Mouse (Mus musculus) neural tube, embryonic 14.5 days (tissue): ENCODE measurements around the gene Sobp. TPM values are rescaled to one million over a fixed set of nuclear protein-coding genes. Genes with fewer than 3 reads are reported as not detected.

Experiments
- ATAC-seq: fragments of 200-750 bp; cut with Nextera tagmentation; 2 replicates; pipeline ENCODE4 v1.8.0; 2017; ENCODE audit warnings: low read depth, mild to moderate bottlenecking, moderate TSS enrichment, moderate library complexity
- H3K27ac ChIP-seq: fragments of 300-500 bp; sonication (generic); 2 replicates; pipeline ENCODE4 v1.5.1; 2014; ENCODE audit warnings: low read depth, mild to moderate bottlenecking, control low read depth, low read length, moderate library complexity, mixed read lengths
- H3K27me3 ChIP-seq: fragments of 300-500 bp; sonication (generic); 2 replicates; pipeline ENCODE4 v1.6.1; 2014; ENCODE audit warnings: low read length; ENCODE audit not compliant: control insufficient read depth, insufficient read depth
- H3K36me3 ChIP-seq: fragments of 300-500 bp; sonication (generic); 2 replicates; pipeline ENCODE4 v1.6.1; 2014; ENCODE audit warnings: low read length, mixed read lengths; ENCODE audit not compliant: control insufficient read depth, insufficient read depth
- H3K4me1 ChIP-seq: fragments of 300-500 bp; sonication (generic); 2 replicates; pipeline ENCODE4 v1.6.1; 2014; ENCODE audit warnings: low read length; ENCODE audit not compliant: control insufficient read depth, insufficient read depth
- H3K4me2 ChIP-seq: fragments of 300-500 bp; sonication (generic); 2 replicates; pipeline ENCODE4 v1.6.1; 2014; ENCODE audit warnings: mild to moderate bottlenecking, low read depth, low read length, control low read depth
- H3K4me3 ChIP-seq: fragments of 300-500 bp; sonication (generic); 2 replicates; pipeline ENCODE4 v1.5.1; 2014; ENCODE audit warnings: low read depth, low read length, control low read depth, mixed read lengths
- H3K9ac ChIP-seq: fragments of 300-500 bp; sonication (generic); replicated peaks from 2 replicates; pipeline ENCODE4 v1.6.1; 2014; ENCODE audit warnings: low read depth, mild to moderate bottlenecking, control low read depth, low read length, mixed read lengths
- H3K9me3 ChIP-seq: fragments of 300-500 bp; sonication (generic); 2 replicates; pipeline ENCODE4 v1.6.1; 2016; ENCODE audit warnings: low read length; ENCODE audit not compliant: control insufficient read depth
- WGBS: fragments of 180-500 bp; shearing (Covaris S2); extraction: QIAGEN DNeasy Blood & Tissue Kit; methylation state at CpG from one replicate; pipeline ENCODE4 v1.1.7; 2014; 5-methylcytosine and 5-hydroxymethylcytosine counted together
- polyA plus RNA-seq: library from polyadenylated mRNA; unstranded; fragments of >200 nt; fragmentation: Nextera tagmentation; extraction: Ambion mirVana; gene quantifications from 2 replicates; pipeline ENCODE4 v1.2.1, GENCODE M21; 2014

Gene Sobp
- polyA plus RNA-seq, 1 experiment from 2014 or later: 17.0 TPM

DNA sequence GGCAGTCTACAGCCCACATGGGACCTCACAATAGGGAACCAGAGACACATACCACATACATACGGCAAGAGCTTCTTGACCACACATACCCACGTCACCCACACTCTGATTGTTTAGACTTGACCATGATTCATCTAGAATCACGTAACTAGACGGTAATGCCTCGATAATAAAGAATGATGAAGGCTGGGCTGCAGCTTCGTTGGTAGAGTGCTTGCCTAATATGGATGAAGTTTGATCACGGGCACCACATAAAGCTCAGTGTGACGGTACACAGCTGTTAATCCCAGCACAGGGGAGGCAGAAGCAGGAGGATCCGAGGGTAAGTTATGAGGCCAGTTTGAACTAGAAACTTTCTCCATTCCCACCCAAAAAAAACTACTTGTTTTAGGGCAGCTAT, 31.2 kb downstream of the Sobp start:
- 85% methylated on average over 9 of the region's 9 CpGs for WGBS
- no peak overlapping the region for H3K9ac ChIP-seq
- no peak for ATAC-seq

DNA sequence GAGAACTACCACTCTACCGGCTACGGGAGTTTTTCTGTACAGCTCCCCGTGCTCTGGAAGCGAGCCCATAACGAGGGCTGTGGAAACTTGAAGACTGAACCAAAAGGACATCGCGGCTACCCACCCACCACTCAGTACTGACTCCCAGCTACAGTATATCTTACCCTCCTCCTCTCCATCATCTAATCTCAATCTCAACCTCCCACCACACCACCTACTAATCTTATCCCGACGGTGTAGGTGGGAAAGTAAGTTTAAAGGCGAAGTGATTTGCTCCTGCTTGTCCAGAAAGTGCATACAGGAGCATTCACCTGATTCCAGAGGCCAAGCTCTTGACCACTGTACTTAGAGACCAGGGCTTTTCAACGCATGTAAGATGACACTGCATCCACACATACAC, 40.3 kb downstream of the Sobp start:
- WGBS: 93% methylated on average over 11 of the region's 11 CpGs
- ATAC-seq: no peak
- no peaks in the 10 kb centered on the region for H3K27me3 ChIP-seq
- no peak overlapping the region for H3K4me3 ChIP-seq
- no peak overlapping the region for H3K4me2 ChIP-seq
- no peak overlapping the region for H3K9ac ChIP-seq
- H3K36me3 ChIP-seq: no peaks in the 10 kb centered on the region
- H3K4me1 ChIP-seq: no peaks in the 10 kb centered on the region
- no peaks in the 10 kb centered on the region for H3K9me3 ChIP-seq
- H3K27ac ChIP-seq: no peak overlapping the region

More for the DNA sequence above, 31.2 kb downstream of the Sobp start:
- Histone ChIP-seq H3K36me3 (no peaks in the 10 kb centered on the region), H3K27me3 (no peaks in the 10 kb centered on the region), H3K4me2 (no peak overlapping the region), H3K9me3 (no peaks in the 10 kb centered on the region), H3K4me1 (no peaks in the 10 kb centered on the region), H3K27ac (no peak overlapping the region), H3K4me3 (no peak overlapping the region)

DNA sequence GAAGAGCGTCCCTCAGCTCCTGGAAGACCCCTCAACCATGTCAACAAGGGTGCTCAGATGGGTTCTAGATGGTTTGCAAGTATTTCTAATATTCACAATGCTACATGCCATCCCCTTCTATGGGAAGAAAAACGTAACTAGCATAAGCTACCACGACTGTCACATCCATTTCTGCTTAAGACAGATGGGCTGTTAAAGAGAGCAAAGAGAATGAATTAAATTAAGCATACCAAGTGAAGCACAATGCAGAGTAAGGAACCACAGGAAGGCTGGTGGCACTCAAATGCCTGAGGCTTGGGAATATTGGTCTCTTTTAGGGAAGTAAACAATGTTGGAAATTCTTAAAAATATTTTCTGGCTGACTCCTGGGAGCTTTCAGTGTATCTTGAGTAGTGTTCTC, 45.6 kb downstream of the Sobp start:
- Histone ChIP-seq H3K27me3 (no peaks in the 10 kb centered on the region), H3K9ac (no peak overlapping the region), H3K36me3 (0 out of 2 replicates have a peak, but pooled peaks cover 3% of the 10 kb centered on the region), H3K27ac (no peak overlapping the region), H3K9me3 (no peaks in the 10 kb centered on the region), H3K4me3 (no peak overlapping the region), H3K4me2 (no peak overlapping the region), H3K4me1 (peaks cover 5% of the 10 kb centered on the region)
- WGBS: 37% methylated on average over 3 of the region's 3 CpGs
- no peak for ATAC-seq

- WGBS: 61% methylated on average over 7 of the region's 7 CpGs
- Histone ChIP-seq H3K27me3 (no peaks in the 10 kb centered on the region), H3K27ac (no peak overlapping the region), H3K4me2 (no peak overlapping the region), H3K4me3 (no peak overlapping the region), H3K9ac (no peak overlapping the region), H3K36me3 (0 out of 2 replicates have a peak, but pooled peaks cover 3% of the 10 kb centered on the region), H3K4me1 (peaks cover 5% of the 10 kb centered on the region), H3K9me3 (no peaks in the 10 kb centered on the region)
- no peak for ATAC-seq
Measured at GRCm38 (mm10) chr10:43124561-43124960, 49.8 kb downstream of the Sobp start.

DNA sequence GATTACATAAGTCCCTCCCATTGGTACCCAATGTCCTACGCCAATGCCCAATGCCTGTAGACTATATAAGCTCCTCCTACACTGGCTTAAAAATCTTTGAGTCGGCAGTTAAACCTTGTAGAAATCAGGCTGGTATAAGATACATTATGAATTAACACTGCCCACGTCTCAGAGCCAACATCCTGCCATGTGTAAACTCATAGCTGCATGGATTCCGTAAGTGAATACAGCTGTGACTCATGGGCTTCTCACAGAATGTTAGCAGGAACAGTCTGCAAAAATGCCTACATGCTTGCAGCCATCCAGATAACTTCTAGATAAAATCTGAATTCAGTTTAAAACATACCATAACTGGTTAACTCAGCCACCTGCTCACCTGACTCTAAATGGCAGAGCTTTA, 50.2 kb downstream of the Sobp start:
- Histone ChIP-seq H3K4me2 (no peak overlapping the region), H3K27me3 (no peaks in the 10 kb centered on the region), H3K27ac (no peak overlapping the region), H3K4me1 (peaks cover 5% of the 10 kb centered on the region), H3K9ac (no peak overlapping the region), H3K9me3 (no peaks in the 10 kb centered on the region), H3K36me3 (0 out of 2 replicates have a peak, but pooled peaks cover 3% of the 10 kb centered on the region), H3K4me3 (no peak overlapping the region)
- 87% methylated on average over 4 of the region's 4 CpGs for WGBS
- no peak for ATAC-seq

DNA sequence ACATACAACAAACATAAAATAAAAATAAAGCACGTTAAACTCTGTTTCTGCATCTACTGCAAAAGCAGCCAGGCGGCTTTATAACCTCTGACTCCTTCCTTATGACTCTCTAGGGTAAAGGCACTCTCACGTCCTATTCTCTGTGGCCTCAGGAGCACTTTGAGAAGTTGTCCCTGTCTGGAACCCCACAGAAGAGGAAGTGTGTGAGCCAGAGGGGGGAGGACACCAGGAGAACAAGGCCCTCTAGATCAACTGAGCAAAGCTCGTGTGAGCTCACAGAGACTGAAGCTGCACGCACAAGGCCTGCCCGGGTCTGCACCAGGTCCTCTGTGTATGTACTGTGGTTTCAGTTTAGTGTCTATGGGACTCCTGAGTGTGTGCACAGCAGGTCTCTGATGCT, 50.9 kb downstream of the Sobp start:
- peaks cover 2% of the 10 kb centered on the region for H3K4me1 ChIP-seq
- no peak overlapping the region for H3K27ac ChIP-seq
- H3K4me2 ChIP-seq: no peak overlapping the region
- ATAC-seq: no peak
- WGBS: 71% methylated on average over 6 of the region's 6 CpGs
- H3K4me3 ChIP-seq: no peak overlapping the region
- no peaks in the 10 kb centered on the region for H3K9me3 ChIP-seq
- no peak overlapping the region for H3K9ac ChIP-seq
- 0 out of 2 replicates have a peak, but pooled peaks cover 3% of the 10 kb centered on the region for H3K36me3 ChIP-seq
- H3K27me3 ChIP-seq: no peaks in the 10 kb centered on the region

DNA sequence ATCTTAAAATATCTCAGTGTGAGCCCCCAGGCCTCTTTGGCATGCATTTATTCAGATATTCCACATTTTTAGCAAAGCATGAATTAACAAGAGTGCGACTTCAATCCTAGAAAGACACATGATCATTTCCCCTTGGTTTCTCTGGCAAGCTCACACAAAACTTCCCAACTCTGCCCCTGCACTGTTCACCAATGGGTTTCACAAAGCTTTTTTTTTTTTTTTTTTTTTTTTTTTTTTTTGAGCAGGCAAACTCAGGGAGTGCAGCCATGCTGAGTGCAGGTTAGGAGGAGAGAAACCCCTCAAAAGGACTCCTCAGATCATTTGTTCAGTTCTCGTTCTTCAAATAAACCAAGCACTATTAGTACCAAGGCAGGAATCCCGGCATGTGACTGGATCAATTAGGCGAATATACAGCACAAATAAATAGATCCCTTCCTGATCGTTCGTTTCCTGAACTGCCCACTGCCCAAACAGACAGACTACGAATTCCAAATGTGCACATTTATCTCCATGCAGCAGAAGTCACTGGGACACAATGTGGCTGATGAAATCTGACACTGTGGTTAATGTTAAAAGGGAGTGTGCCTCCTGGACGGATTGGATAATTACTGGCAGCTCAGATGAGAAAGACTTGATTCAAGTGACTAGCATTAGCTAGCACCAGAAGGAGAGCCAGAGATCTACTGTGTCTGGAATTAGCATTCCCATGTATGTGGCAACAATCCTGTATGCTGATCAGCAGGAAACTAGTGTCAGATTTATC, 53.5 kb downstream of the Sobp start:
- Histone ChIP-seq H3K4me1 (no peaks in the 10 kb centered on the region), H3K36me3 (no peaks in the 10 kb centered on the region), H3K9me3 (no peaks in the 10 kb centered on the region), H3K27ac (no peak overlapping the region), H3K4me3 (no peak overlapping the region), H3K9ac (no peak overlapping the region), H3K4me2 (no peak overlapping the region), H3K27me3 (no peaks in the 10 kb centered on the region)
- no peak for ATAC-seq
- 41% methylated on average over 8 of the region's 8 CpGs for WGBS

DNA sequence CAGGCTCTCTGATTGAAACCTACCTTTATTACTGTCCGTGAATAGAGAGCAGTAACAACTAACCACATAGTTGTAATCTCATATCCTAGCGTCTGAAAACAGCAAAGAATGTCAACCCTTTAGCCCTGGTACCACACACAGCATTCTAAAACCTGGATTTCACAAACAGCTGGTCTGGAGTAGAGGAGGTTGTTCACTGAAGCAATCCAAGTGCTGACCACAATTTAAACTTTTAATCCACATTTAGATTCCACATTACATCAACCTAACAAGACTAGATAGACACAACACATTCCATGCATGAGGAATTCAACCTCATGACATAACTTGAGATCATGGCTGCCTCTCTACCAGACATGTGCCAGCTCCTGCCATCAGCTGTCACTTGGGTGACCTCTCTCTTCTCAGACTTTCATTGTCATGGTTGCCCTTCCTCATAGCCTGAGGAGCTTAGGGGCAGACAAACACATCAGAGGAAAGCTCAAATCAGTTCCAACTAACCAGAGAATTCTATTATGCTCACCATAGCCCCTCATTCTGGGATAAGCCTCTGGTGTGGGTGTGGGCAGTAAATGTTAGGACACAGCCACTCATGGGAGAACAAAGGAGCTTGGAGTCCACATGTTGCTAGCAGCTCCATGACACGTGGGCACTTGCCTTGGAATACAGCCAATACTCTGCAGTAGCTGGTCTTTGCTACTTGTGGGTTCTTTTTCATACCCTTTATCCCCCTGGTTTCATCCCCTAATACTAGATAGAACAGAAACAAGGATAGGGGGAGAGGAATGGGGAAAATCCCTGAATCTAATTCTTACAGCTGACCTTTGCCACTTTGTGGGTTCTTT, 58.0 kb downstream of the Sobp start:
- no peak overlapping the region for H3K4me2 ChIP-seq
- no peak for ATAC-seq
- no peaks in the 10 kb centered on the region for H3K27me3 ChIP-seq
- no peaks in the 10 kb centered on the region for H3K36me3 ChIP-seq
- no peak overlapping the region for H3K4me3 ChIP-seq
- H3K9ac ChIP-seq: no peak overlapping the region
- H3K9me3 ChIP-seq: no peaks in the 10 kb centered on the region
- WGBS: 64% methylated on average over 3 of the region's 3 CpGs
- no peaks in the 10 kb centered on the region for H3K4me1 ChIP-seq
- no peak overlapping the region for H3K27ac ChIP-seq

- H3K4me2 ChIP-seq: no peak overlapping the region
- H3K36me3 ChIP-seq: no peaks in the 10 kb centered on the region
- 30% methylated on average over 7 of the region's 7 CpGs for WGBS
- no peaks in the 10 kb centered on the region for H3K9me3 ChIP-seq
- no peak for ATAC-seq
- H3K27me3 ChIP-seq: no peaks in the 10 kb centered on the region
- H3K27ac ChIP-seq: no peak overlapping the region
- no peak overlapping the region for H3K9ac ChIP-seq
- H3K4me1 ChIP-seq: no peaks in the 10 kb centered on the region
- H3K4me3 ChIP-seq: no peak overlapping the region
Measured at GRCm38 (mm10) chr10:43112296-43112695, 62.0 kb downstream of the Sobp start.
